Mouse (Mus musculus) intestine, postnatal 0 days (tissue): ENCODE data around the gene Ankrd52. TPM values are rescaled to one million over a fixed set of nuclear protein-coding genes. Genes with fewer than 3 reads are reported as not detected.
"Not testable (repeated sequence)": the region's sequence is repeated elsewhere in the genome, so short reads cannot be mapped to it uniquely, and the experiment has no call there.

Experiments
- ATAC-seq: fragments of 200-750 bp; cut with Nextera tagmentation; 2 replicates; pipeline ENCODE4 v1.8.0; 2017; ENCODE audit warnings: mild to moderate bottlenecking, moderate TSS enrichment, moderate library complexity
- H3K27ac ChIP-seq: fragments of 300-500 bp; sonication (generic); 2 replicates; pipeline ENCODE4 v1.5.1; 2014; ENCODE audit warnings: mild to moderate bottlenecking, low read depth, low read length, moderate library complexity
- H3K27me3 ChIP-seq: fragments of 300-500 bp; sonication (generic); replicated peaks from 2 replicates; pipeline ENCODE4 v1.6.1; 2014; ENCODE audit warnings: low read length, mixed read lengths; ENCODE audit not compliant: control insufficient read depth, insufficient read depth
- H3K36me3 ChIP-seq: fragments of 300-500 bp; sonication (generic); 2 replicates; pipeline ENCODE4 v1.6.1; 2014; ENCODE audit warnings: mild to moderate bottlenecking, moderate library complexity; ENCODE audit not compliant: control insufficient read depth, insufficient read depth
- H3K4me1 ChIP-seq: fragments of 300-500 bp; sonication (generic); replicated peaks from 2 replicates; pipeline ENCODE4 v1.6.1; 2014; ENCODE audit warnings: antibody characterized with exemption, low read length, mixed read lengths; ENCODE audit not compliant: control insufficient read depth, insufficient read depth
- H3K4me2 ChIP-seq: fragments of 300-500 bp; sonication (generic); replicated peaks from 2 replicates; pipeline ENCODE4 v1.6.1; 2014; ENCODE audit warnings: low read depth, mild to moderate bottlenecking, moderate library complexity
- H3K4me3 ChIP-seq: fragments of 300-500 bp; sonication (generic); 2 replicates; pipeline ENCODE4 v1.5.1; 2014; ENCODE audit warnings: low read depth, low read length
- H3K9ac ChIP-seq: fragments of 300-500 bp; sonication (generic); 2 replicates; pipeline ENCODE4 v1.6.1; 2014; ENCODE audit warnings: mild to moderate bottlenecking, low read depth, low read length
- H3K9me3 ChIP-seq: fragments of 300-500 bp; sonication (generic); 2 replicates; pipeline ENCODE4 v1.6.1; 2016; ENCODE audit warnings: mixed run types; ENCODE audit not compliant: control insufficient read depth
- CTCF ChIP-seq: sonication (generic); IDR thresholded peaks from 2 replicates; pipeline ENCODE4 v1.5.1; 2016; ENCODE audit warnings: low read depth, mild to moderate bottlenecking, control low read depth, antibody characterized with exemption, moderate library complexity
- WGBS: fragments of 180-500 bp; shearing (Covaris S2); extraction: QIAGEN DNeasy Blood & Tissue Kit; methylation state at CpG from one replicate; pipeline ENCODE4 v1.1.7; 2014; 5-methylcytosine and 5-hydroxymethylcytosine counted together
- polyA plus RNA-seq: library from polyadenylated mRNA; unstranded; fragments of >200 nt; fragmentation: Nextera tagmentation; extraction: Ambion mirVana; gene quantifications from 2 replicates; pipeline ENCODE4 v1.2.1, GENCODE M21; 2015

Gene Ankrd52
- 4.0 and 4.9 TPM in 2 replicates for polyA plus RNA-seq

GRCm38 (mm10) chr10:128376455-128377211 lies at the start of gene Ankrd52:
Gene Ankrd52, plus strand, starts transcription at chr10:128377115.
- Histone ChIP-seq H3K9ac (peak within 1 kb of the TSS; percentile 81), H3K4me1 (0 out of 2 replicates have a peak, but pooled peaks cover 3% of the 10 kb centered on the region), H3K9me3 (no peaks in the 10 kb centered on the region), H3K36me3 (peaks cover 13% of the 10 kb centered on the region), H3K4me2 (peak within 1 kb of the TSS; percentile 93), H3K27ac (peak within 1 kb of the TSS; percentile 82), H3K4me3 (peak within 1 kb of the TSS; percentile 69), H3K27me3 (no peaks in the 10 kb centered on the region)
- TF ChIP-seq CTCF: peak; percentile 67
- WGBS: under 1% methylated on average over 47 of the region's 73 CpGs
- ATAC-seq: peak; percentile 90

GRCm38 (mm10) chr10:128327610-128328009 lies 49.3 kb upstream of the Ankrd52 start:
- Histone ChIP-seq H3K27ac (no peak overlapping the region), H3K36me3 (peaks cover 27% of the 10 kb centered on the region), H3K27me3 (no peaks in the 10 kb centered on the region), H3K4me1 (peaks cover 6% of the 10 kb centered on the region; the same call in 1 of the 2 replicates), H3K4me2 (no peak overlapping the region), H3K4me3 (no peak overlapping the region), H3K9me3 (no peaks in the 10 kb centered on the region), H3K9ac (no peak overlapping the region)
- peak; percentile 53 for TF ChIP-seq CTCF
- WGBS: 91% methylated on average over 10 of the region's 10 CpGs
- ATAC-seq: no peak

- not testable (repeated sequence) for H3K9ac ChIP-seq, H3K9me3 ChIP-seq, H3K36me3 ChIP-seq, H3K4me1 ChIP-seq, H3K4me3 ChIP-seq, H3K27me3 ChIP-seq, H3K27ac ChIP-seq, H3K4me2 ChIP-seq, ATAC-seq
- 74% methylated on average over 6 of the region's 6 CpGs for WGBS
These were observed 44.3 kb upstream of the Ankrd52 start for GRCm38 (mm10) chr10:128332358-128333249.

- no peaks in the 10 kb centered on the region for H3K9me3 ChIP-seq
- no peaks in the 10 kb centered on the region for H3K27me3 ChIP-seq
- under 1% methylated on average over 4 of the region's 4 CpGs for WGBS
- TF ChIP-seq CTCF: peak; percentile 91
- H3K36me3 ChIP-seq: no peaks in the 10 kb centered on the region; the same call in 1 of the 2 replicates
- H3K4me3 ChIP-seq: no peak overlapping the region
- H3K4me1 ChIP-seq: peaks cover 3% of the 10 kb centered on the region; the same call in 1 of the 2 replicates
- peak overlapping the region; percentile 94; the same call in 1 of the 2 replicates for H3K27ac ChIP-seq
- H3K4me2 ChIP-seq: peak overlapping the region; percentile 13; the same call in 1 of the 2 replicates
- no peak overlapping the region for H3K9ac ChIP-seq
- no peak for ATAC-seq
These were observed 41.3 kb upstream of the Ankrd52 start for GRCm38 (mm10) chr10:128335582-128335981.

GRCm38 (mm10) chr10:128336195-128336594 lies 40.7 kb upstream of the Ankrd52 start:
- TF ChIP-seq CTCF: no peak
- H3K4me3 ChIP-seq: no peak overlapping the region
- peak overlapping the region; percentile 94 for H3K27ac ChIP-seq
- no peak overlapping the region for H3K9ac ChIP-seq
- H3K36me3 ChIP-seq: no peaks in the 10 kb centered on the region; the same call in 1 of the 2 replicates
- WGBS: 62% methylated on average over 3 of the region's 3 CpGs
- H3K27me3 ChIP-seq: no peaks in the 10 kb centered on the region
- H3K4me2 ChIP-seq: no peak overlapping the region
- no peaks in the 10 kb centered on the region for H3K9me3 ChIP-seq
- no peak for ATAC-seq
- peaks cover 3% of the 10 kb centered on the region; the same call in 1 of the 2 replicates for H3K4me1 ChIP-seq

GRCm38 (mm10) chr10:128336597-128336996 lies 40.3 kb upstream of the Ankrd52 start:
- Histone ChIP-seq H3K9ac (no peak overlapping the region), H3K27me3 (no peaks in the 10 kb centered on the region), H3K9me3 (no peaks in the 10 kb centered on the region), H3K27ac (peak overlapping the region; percentile 94), H3K4me2 (peak overlapping the region; percentile 82), H3K36me3 (no peaks in the 10 kb centered on the region; the same call in 1 of the 2 replicates), H3K4me3 (no peak overlapping the region), H3K4me1 (peaks cover 3% of the 10 kb centered on the region; the same call in 1 of the 2 replicates)
- TF ChIP-seq CTCF: no peak
- 61% methylated on average over 3 of the region's 3 CpGs for WGBS
- ATAC-seq: no peak
